In the genomic region with DNA sequence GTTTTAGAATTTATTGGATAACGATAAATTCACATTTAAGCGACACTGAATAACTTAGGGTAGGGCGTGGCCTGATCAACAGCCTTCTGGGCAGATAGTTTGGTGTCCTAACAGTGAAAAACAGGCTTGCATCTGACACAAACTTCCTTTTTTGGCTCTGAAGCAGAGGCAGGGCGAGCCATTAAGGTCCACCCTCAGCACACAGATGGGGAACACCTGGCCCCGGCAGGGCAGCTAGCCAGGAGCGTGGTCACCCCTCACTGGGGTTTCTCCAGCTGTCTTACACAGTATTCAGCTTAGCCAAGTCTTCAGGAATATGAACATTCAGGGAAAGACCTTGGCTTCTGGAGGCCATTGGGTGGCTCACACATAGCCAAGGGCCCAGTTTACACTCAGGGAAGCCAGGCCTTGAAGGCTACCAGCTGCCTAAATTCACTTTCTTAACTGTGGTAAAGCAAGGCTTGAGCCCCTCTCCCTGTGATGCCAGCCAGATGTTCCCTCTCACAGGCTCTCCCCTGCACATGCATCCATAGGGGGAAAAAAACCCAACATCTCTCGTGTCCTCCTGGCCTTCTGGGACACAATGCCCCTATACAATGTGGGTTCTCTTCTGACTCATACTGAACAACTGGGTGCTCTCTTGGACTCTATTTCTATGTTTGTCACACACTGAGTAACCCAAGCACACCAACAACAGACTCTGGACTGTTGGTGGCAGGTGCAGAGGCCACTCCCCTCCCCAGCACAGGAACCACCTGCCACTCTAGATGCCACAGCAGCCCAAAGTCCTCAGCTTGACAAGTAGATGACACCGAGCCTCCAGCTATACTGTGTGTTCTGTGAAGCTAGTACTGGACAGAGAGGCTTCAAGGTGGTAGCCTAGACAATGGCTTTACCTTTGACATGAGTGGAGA, we compare ENCODE assay signal across 9 mouse cellular contexts. TPM values are rescaled to one million over a fixed set of nuclear protein-coding genes. Genes with fewer than 3 reads are reported as not detected.
DNase-seq lines count a peak whose midpoint lies in the region; ATAC-seq and TF ChIP-seq lines count a peak whose summit lies in the region.
"Had no signal": no experiment of that assay in that cellular context is flagged by ENCODE, and none has a peak within 500 bp of the region (broad histone marks: within the 10 kb centered on the region; RNA-seq: fewer than 3 reads in every experiment).

No protein-coding gene starts in this region.

- DNase-seq in kidney, adult 8-10 months, result no peak
- peak; percentile 46 for DNase-seq in heart, adult 8-10 months (ENCODE audit: low spot score)
- DNase-seq in thymus, adult 18-20 months, result peak; percentile 63 to 76
- no peak for DNase-seq in layer of hippocampus, adult 18-20 months (ENCODE audit: low spot score in 2 of 2)
- DNase-seq in adrenal gland, postnatal 4 days (ENCODE audit: low spot score in 2 of 2), result no peak
- DNase-seq in forebrain, postnatal 0 days, result no peak

- WGBS in kidney, embryonic 14.5 days, result 54% methylated on average over 8 of the region's 8 CpGs
- 39% methylated on average over 8 of the region's 8 CpGs for WGBS in limb, embryonic 15.5 days
- WGBS in forebrain, postnatal 0 days, result 89% methylated on average over 8 of the region's 8 CpGs

- no peaks in the 10 kb centered on the region for H3K27me3 ChIP-seq in kidney, embryonic 14.5 days (ENCODE audit: control insufficient read depth, insufficient read depth, low read length)
- no peaks in the 10 kb centered on the region for H3K27me3 ChIP-seq in limb, embryonic 15.5 days
- H3K27me3 ChIP-seq in forebrain, postnatal 0 days (ENCODE audit: insufficient read depth, low read length), result no peaks in the 10 kb centered on the region

- H3K4me1 ChIP-seq in kidney, embryonic 14.5 days (ENCODE audit: control insufficient read depth, insufficient read depth, low read length), result peaks cover 62% of the 10 kb centered on the region
- peaks cover 72% of the 10 kb centered on the region for H3K4me1 ChIP-seq in limb, embryonic 15.5 days
- no peaks in the 10 kb centered on the region for H3K4me1 ChIP-seq in forebrain, postnatal 0 days (ENCODE audit: insufficient read depth)

- H3K9ac ChIP-seq in kidney, embryonic 14.5 days (ENCODE audit: low read depth, low read length), result no peak overlapping the region
- no peak overlapping the region for H3K9ac ChIP-seq in limb, embryonic 15.5 days
- H3K9ac ChIP-seq in forebrain, postnatal 0 days, result no peak overlapping the region
- H3K9ac ChIP-seq: midbrain, embryonic 12.5 days had no signal

- H3K4me2 ChIP-seq in kidney, embryonic 14.5 days (replicated peaks; ENCODE audit: low read depth, low read length), result no peak overlapping the region
- H3K4me2 ChIP-seq in limb, embryonic 15.5 days, result no peak overlapping the region
- no peak overlapping the region for H3K4me2 ChIP-seq in forebrain, postnatal 0 days (ENCODE audit: low read depth)
- H3K4me2 ChIP-seq: midbrain, embryonic 12.5 days had no signal

- no peaks in the 10 kb centered on the region for H3K9me3 ChIP-seq in kidney, embryonic 14.5 days (ENCODE audit: control insufficient read depth, low read length)
- no peaks in the 10 kb centered on the region for H3K9me3 ChIP-seq in limb, embryonic 15.5 days
- no peaks in the 10 kb centered on the region for H3K9me3 ChIP-seq in forebrain, postnatal 0 days (ENCODE audit: low read length)
- H3K9me3 ChIP-seq: midbrain, embryonic 12.5 days had no signal

- peak; percentile 32; the same call in 1 of the 2 replicates for ATAC-seq in kidney, embryonic 14.5 days (ENCODE audit: low FRiP score, low TSS enrichment)
- peak; percentile 50; the same call in 1 of the 2 replicates for ATAC-seq in limb, embryonic 15.5 days (ENCODE audit: insufficient number of reproducible peaks, low FRiP score, low TSS enrichment, low read depth)
- no peak for ATAC-seq in forebrain, postnatal 0 days

- H3K27ac ChIP-seq in kidney, embryonic 14.5 days (ENCODE audit: low read depth, low read length), result peak overlapping the region; percentile 57; the same call in 1 of the 2 replicates
- H3K27ac ChIP-seq in limb, embryonic 15.5 days, result peak overlapping the region; percentile 71
- H3K27ac ChIP-seq in forebrain, postnatal 0 days (ENCODE audit: low read depth, low read length), result no peak overlapping the region
- H3K27ac ChIP-seq: midbrain, embryonic 12.5 days had no signal

- H3K4me3 ChIP-seq in kidney, embryonic 14.5 days (ENCODE audit: low read length), result no peak overlapping the region
- H3K4me3 ChIP-seq in limb, embryonic 15.5 days, result no peak overlapping the region
- no peak overlapping the region for H3K4me3 ChIP-seq in forebrain, postnatal 0 days (ENCODE audit: low read depth, low read length)
- H3K4me3 ChIP-seq: midbrain, embryonic 12.5 days had no signal

- TF ChIP-seq CTCF in forebrain, postnatal 0 days (IDR thresholded peaks at IDR 0.05; ENCODE audit: low read depth), result no peak

- H3K36me3 ChIP-seq in kidney, embryonic 14.5 days (ENCODE audit: control insufficient read depth, insufficient read depth, low read length), result no peaks in the 10 kb centered on the region
- no peaks in the 10 kb centered on the region for H3K36me3 ChIP-seq in limb, embryonic 15.5 days
- no peaks in the 10 kb centered on the region for H3K36me3 ChIP-seq in forebrain, postnatal 0 days (ENCODE audit: insufficient read depth)
- H3K36me3 ChIP-seq: midbrain, embryonic 12.5 days had no signal

RNA-seq across cellular contexts. Expression of a gene that starts 20.2 kb away (rescaled TPM):
- 7.1 and 10.3 TPM in 2 replicates for polyA plus RNA-seq in kidney, embryonic 14.5 days (2014; fragmentation: Nextera tagmentation; extraction: Ambion mirVana)
- total RNA-seq in heart, adult 8-10 months (2022), result 1 to 10 TPM; 5.0 to 9.4 (median 7.6) TPM
- polyA plus RNA-seq in limb, embryonic 15.5 days (2015; fragmentation: Nextera tagmentation; extraction: Ambion mirVana), result 25.4 and 26.6 TPM in 2 replicates
- total RNA-seq in layer of hippocampus, adult 18-20 months (2021), result 10 to 100 TPM; 41.0 to 49.9 TPM
- 10 to 100 TPM; 33.0 to 35.5 TPM for total RNA-seq in adrenal gland, postnatal 4 days (2021)
- 20.0 and 29.8 TPM in 2 replicates for total RNA-seq in forebrain, postnatal 0 days (2014; rRNA removed)
- 5.3 and 10.0 TPM in 2 replicates for polyA plus RNA-seq in forebrain, postnatal 0 days (2015; fragmentation: Nextera tagmentation; extraction: Ambion mirVana)

Comparison
In these comparisons a context has a peak if more than half of its experiments do, and no peak if none do; other contexts are left out.
1. DNase-seq: peak in heart, adult 8-10 months (single experiment) and thymus, adult 18-20 months (2 of 2); none in kidney, adult 8-10 months (0 of 2), layer of hippocampus, adult 18-20 months (0 of 2), adrenal gland, postnatal 4 days (0 of 2) and forebrain, postnatal 0 days (single experiment).